Mouse (Mus musculus) ES-CJ7 (cell line): ENCODE results near the gene Naga.

Source experiments
- DNase-seq: peaks from one replicate; pipeline ENCODE4 v3.0.0; 2011; ENCODE audit warnings: low read depth, low spot score

Naga gene

DNA sequence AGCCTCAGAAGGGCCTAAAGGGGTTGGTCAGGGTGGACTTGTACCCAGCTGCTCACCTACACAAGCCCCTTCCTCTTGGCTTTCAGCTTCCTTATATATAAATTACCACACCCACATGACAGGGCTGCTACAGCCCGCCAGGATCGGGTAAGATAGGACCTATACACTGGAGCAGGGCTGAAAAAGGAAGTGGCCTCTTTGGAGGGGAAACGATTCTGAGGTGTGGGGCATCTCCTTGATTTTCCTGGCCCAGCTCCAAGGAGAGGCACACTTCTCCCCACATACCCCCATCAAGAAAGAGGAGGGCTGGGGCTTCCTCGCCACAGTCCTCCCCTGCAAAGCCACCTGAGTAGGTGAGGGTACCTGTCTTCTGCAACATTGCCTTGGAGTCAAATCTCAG, 850 bp downstream of the Naga start:
- no peak for DNase-seq

- no peak for DNase-seq
Measured at GRCm38 (mm10) chr15:82336629-82337028, 2.1 kb downstream of the Naga start.

DNA sequence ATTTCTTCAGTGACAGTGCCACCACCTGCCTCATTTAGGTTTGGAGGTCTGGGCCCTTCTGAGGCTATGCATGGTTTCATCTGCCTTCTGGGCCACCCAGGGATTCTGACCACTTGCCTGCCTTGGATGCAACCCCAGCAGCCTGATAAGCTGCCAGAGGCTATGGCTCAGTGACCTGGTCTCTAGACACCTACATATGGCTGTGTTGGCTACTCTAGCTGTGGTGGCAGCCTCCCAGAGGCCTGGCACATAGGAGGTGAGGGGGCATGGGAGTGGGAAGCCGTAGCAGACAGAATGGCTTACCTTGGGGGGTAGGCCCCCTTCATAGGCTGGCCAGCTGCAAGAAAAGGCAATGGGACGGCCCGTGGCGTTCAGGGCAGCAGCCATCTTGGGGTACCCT, 3.5 kb downstream of the Naga start:
- no peak for DNase-seq

DNA sequence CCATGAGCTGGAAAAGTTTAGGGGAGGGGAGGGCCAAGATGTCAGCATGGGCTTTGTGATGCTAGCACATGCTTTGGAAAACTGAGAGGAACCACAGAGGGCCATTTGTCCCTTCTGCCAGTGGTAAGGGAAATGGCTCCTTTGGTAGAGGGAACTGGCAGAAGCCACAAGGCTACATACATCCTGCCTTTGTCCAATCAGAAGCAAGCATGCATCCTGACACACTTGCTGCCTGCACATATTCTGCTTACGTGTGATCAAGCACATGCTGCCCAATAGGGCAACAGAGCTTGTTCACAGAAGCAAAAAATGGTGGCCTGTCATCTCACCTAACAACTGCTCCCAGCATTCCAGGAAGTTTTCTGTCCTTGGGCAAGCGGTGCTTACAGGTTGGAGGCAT, 13.3 kb downstream of the Naga start:
- no peak for DNase-seq

GRCm38 (mm10) chr15:82322195-82322594, 16.5 kb downstream of the Naga start:
- DNase-seq: no peak

DNA sequence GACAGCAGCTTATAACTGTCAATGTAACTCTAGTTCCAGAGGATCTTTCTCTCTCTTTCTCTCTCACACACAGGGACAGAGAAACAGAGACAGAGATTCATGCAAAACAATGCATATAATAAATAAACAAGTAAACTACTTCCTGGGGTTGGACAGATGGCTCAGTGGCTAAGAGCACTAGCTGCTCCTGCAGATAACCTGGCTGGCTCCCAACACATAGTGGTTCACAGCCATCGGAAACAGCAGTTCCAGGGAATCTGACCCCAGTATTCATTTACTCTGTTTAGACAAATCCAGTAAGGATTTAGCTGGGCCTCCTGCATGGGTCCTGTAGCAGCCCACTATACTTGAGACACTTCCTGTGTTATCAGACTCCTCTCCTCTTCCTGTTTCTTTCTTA, 19.1 kb downstream of the Naga start:
- no peak for DNase-seq

DNA sequence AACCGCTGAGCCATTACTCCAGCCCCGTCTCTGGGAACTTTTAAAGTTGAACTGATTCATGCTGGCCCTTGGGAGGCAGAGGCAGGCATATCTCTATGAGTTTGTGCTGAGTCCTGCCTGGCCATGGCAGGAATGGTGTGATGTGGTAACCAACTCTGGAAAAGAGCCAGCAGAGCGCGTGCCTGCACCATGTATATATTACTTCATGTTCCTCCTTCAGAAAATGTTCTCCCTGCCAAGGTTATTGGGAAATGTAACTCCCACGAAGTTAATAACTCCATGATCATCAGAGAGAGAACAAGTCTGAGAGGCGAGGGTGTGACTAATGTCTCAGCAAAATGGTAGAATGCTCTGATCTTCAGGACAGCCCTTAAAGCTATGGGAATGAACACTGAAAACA, 20.9 kb downstream of the Naga start:
- DNase-seq: no peak

GRCm38 (mm10) chr15:82308416-82308815, 30.3 kb downstream of the Naga start:
- no peak for DNase-seq

- DNase-seq: no peak
Measured at GRCm38 (mm10) chr15:82307107-82307506, 31.6 kb downstream of the Naga start.

GRCm38 (mm10) chr15:82298764-82299561, 39.8 kb downstream of the Naga start, which contains the start of gene Wbp2nl:
Gene Wbp2nl (plus strand): TSS chr15:82298954.
- DNase-seq: peak; percentile 83

DNA sequence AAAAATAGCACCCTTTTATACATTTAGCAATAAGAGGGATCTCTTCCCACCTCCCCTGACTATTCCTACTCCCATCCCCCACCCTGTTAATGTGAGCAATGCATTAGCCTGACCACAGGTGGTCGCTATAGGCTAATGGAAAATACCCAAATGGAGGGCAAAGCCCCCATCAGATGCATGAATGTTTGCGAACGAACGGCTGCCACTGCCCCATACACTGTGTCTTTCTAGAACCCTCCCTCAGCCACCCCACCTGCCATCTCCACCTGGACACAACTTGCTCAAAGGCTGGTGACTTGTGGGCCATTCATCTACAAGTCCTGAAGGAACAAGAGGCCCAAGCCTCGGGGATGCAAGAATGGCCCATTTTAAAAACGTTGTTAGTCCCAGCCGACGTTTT, 44.7 kb downstream of the Naga start:
- peak; percentile 60 for DNase-seq

DNA sequence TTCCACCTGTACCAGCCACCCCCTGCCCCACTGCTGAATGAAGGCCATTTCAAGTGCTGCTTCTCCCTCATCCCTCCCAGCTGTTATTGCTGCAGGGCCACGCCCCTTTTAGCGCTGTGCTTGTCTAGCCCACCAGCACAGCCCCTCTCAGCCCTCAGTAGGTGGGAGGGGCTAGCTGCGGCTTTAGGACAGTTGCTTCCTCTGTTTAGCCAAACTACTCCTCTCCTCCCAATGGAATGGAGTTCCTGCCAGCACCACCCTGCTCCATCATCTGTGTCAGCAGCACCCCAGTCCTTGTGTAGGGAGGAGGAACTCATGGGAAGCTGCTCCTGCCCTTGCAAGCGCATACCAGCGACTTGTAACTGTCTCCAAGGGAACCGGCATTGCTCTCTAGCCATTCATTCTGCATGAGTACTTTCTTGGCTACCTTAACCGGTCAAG, 45.4 kb downstream of the Naga start:
- DNase-seq: peak; percentile 61

- no peak for DNase-seq
Measured at GRCm38 (mm10) chr15:82292851-82293250, 45.9 kb downstream of the Naga start.

- DNase-seq: no peak
Measured at GRCm38 (mm10) chr15:82290252-82290651, 48.5 kb downstream of the Naga start.

GRCm38 (mm10) chr15:82286157-82286556, 52.6 kb downstream of the Naga start:
- DNase-seq: no peak

DNA sequence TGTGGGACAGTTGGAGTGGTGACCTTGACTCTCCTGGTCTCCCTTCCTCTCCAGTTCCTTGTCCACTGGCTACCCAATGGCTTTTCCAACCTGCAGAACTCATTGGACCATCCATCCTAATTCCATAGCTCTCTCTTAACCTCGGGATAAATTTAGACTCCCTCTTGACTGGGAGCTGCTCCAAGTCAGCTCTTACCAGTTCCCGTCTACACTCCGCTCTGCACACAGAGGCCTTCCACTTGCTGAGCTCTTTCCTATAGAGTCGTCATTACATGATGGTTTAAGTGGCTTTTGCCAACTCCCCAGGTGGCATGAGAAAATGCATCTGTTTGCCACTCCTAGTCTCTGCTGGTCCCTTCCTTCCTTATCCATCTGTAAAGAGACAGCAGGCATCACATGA, 58.1 kb downstream of the Naga start:
- no peak for DNase-seq
